Mouse (Mus musculus): ENCODE results near the gene Mogs. TPM values are rescaled to one million over a fixed set of nuclear protein-coding genes. Genes with fewer than 3 reads are reported as not detected.

Gene Mogs
- total and polyA plus RNA-seq, 3 experiments = 57.2 to 78.9 (median 77.3) TPM

DNA sequence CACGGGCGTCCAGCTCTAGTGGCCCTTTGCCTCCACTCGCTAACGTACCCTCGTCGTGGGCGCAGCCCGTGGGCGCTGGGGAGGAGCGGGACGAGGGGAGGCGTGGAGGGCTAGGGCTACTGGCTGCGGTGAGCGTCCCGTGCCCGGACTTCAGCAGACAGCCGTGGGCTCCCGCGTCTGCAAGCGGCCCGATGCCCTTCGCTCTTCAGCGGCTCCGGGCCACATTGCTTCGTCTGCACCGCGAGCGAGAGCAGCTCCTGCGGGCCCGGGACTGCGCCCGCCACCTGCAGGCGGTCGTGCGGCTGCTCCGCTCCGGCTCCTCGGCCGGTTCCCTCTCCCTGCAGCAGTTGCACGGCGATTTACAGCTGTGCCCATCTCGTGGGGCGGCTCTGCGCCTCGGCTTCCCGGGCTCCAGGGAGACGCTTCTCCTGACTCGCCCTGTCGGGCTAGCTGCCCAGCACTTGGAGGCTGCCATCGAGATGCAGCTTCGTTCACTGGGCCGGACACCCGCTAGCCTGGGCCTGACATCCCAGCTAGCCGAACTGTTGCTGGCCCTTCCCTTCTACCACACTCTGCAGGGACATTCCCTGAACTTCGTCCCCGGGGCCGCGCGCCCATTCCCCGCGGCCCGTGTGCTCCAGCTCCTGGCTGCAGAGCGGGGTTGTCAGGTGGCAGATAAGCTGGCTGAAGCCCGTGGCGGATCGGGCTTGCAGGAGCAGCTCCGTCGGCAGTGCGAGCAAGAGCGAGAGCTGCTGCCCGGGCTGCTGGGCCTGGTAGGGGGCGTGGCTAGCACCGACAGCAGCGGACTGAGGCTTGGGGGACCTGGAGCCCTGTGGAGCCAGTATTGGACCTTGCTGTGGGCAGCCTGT, 13.4 kb upstream of the Mogs start (continued):
- no peak for TF ChIP-seq TCF12 (IDR thresholded peaks at IDR 0.05; ENCODE audit: low read depth, low read length)
- TF ChIP-seq ZKSCAN1 (IDR thresholded peaks at IDR 0.05; ENCODE audit: borderline replicate concordance, low read depth, low read length) = no peak
- no peak for TF ChIP-seq BHLHE40 (IDR thresholded peaks at IDR 0.05; ENCODE audit: low read depth, low read length)
- peak in 1 of 2 experiments; percentile 51; a peak in 2 of 4 replicates for TF ChIP-seq CTCF (conservative IDR thresholded peaks at IDR 0.05 in 1 of 2, IDR thresholded peaks at IDR 0.05 in 1 of 2; ENCODE audit: low read depth in 2 of 2, low read length in 2 of 2)
- TF ChIP-seq POLR2AphosphoS2 (IDR thresholded peaks at IDR 0.05; ENCODE audit: low read depth, low read length) = no peak
- no peak for TF ChIP-seq TBP (conservative IDR thresholded peaks at IDR 0.05; ENCODE audit: low read depth, low read length)
- 0 out of 2 replicates have a peak, but pooled peaks have one; percentile 6 for TF ChIP-seq MYC (IDR thresholded peaks at IDR 0.05; ENCODE audit: low read depth, low read length)

DNA sequence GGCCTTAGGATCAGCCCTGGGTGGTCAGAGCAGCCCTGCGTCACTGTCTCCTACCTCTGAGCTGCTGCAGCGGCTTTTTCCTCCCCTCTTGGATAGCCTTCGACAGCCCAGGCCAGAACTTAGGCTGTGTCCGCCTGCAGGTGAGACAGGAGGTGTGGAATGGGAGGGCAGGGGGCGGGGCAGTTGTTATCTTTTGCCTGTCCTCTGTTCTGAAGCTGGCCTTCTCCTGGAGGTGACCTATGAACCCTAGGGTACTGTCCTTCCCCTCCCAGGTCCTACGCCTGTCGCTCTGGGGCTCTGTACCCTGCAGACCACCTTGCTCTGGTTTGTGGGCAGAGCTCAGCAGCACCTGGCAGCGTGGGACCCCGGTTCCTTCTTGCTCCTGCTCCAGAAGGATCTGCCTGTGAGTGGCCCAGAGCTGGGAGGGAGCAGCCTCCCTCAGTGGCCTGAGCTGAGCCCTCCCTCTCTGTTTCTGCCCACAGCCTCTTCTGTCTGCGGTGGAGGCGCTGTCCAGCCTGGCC, 12.1 kb upstream of the Mogs start:
- Histone ChIP-seq H3K4me3 (replicated peaks in 1 of 3; ENCODE audit: low read depth in 2 of 3, low read length in 2 of 3, poor library complexity in 1 of 3) (no peak overlapping the region), H3K4me2 (ENCODE audit: insufficient read depth, low read depth, poor library complexity, severe bottlenecking) (no peak overlapping the region)
- no peak for TF ChIP-seq SIN3A (IDR thresholded peaks at IDR 0.05; ENCODE audit: low read length)
- no peak for TF ChIP-seq POLR2AphosphoS2 (IDR thresholded peaks at IDR 0.05; ENCODE audit: low read depth, low read length)
- TF ChIP-seq TCF12 (IDR thresholded peaks at IDR 0.05; ENCODE audit: low read depth, low read length) = no peak
- no peak for TF ChIP-seq MYC (IDR thresholded peaks at IDR 0.05; ENCODE audit: low read depth, low read length)
- TF ChIP-seq RCOR1 (conservative IDR thresholded peaks at IDR 0.05; ENCODE audit: low read depth, low read length) = no peak
- no peak for TF ChIP-seq GABPA (IDR thresholded peaks at IDR 0.05; ENCODE audit: insufficient replicate concordance, low read depth, low read length)
- TF ChIP-seq ZC3H11A (IDR thresholded peaks at IDR 0.05; ENCODE audit: low read depth, low read length) = no peak
- no peak for TF ChIP-seq CTCF (conservative IDR thresholded peaks at IDR 0.05 in 1 of 2, IDR thresholded peaks at IDR 0.05 in 1 of 2; ENCODE audit: low read depth in 2 of 2, low read length in 2 of 2)
- TF ChIP-seq ZMIZ1 (IDR thresholded peaks at IDR 0.05; ENCODE audit: low read depth, low read length) = no peak
- no peak for TF ChIP-seq ETS1 (conservative IDR thresholded peaks at IDR 0.05; ENCODE audit: low read depth, low read length)
- TF ChIP-seq CHD2 (IDR thresholded peaks at IDR 0.05; ENCODE audit: low read length) = no peak
- TF ChIP-seq CHD1 (IDR thresholded peaks at IDR 0.05; ENCODE audit: low read depth, low read length) = no peak
- no peak for TF ChIP-seq USF1 (IDR thresholded peaks at IDR 0.05; ENCODE audit: low read depth, low read length)

More for the DNA sequence above, 12.1 kb upstream of the Mogs start:
- Histone ChIP-seq H3K27ac (ENCODE audit: insufficient read depth, low read depth) (no peak overlapping the region), H3K9me3 (replicated peaks; ENCODE audit: low read length) (no peaks in the 10 kb centered on the region), H3K9ac (ENCODE audit: insufficient read depth, low read depth) (no peak overlapping the region), H3K36me3 (replicated peaks in 1 of 2; ENCODE audit: control insufficient read depth in 1 of 2, insufficient read depth in 1 of 2, low read length in 1 of 2) (peaks cover 6 to 42% of the 10 kb centered on the region in 2 experiments), H3K27me3 (replicated peaks) (peaks cover 7% of the 10 kb centered on the region), H3K4me1 (ENCODE audit: control insufficient read depth in 1 of 2, insufficient read depth in 2 of 2) (peaks cover 13 to 33% of the 10 kb centered on the region in 2 experiments), H3K79me2 (replicated peaks; ENCODE audit: control insufficient read depth, extremely low read depth, insufficient read depth, poor library complexity, severe bottlenecking) (no peaks in the 10 kb centered on the region)
- no peak for DNase-seq (ENCODE audit: extremely low read depth)
- dilution Hi-C loops (cut with MboI; ENCODE audit: extremely low pct_ligation_motif_present, extremely low pct_unique_long_range_greater_than_20kb, low sequenced_read_pairs) (no loop called here), in situ Hi-C loops (cut with MboI; ENCODE audit: low pct_ligation_motif_present, low pct_unique_long_range_greater_than_20kb, low sequenced_read_pairs) (loop anchor here (5.0 kb wide), 2 partner anchors 106 to 191 kb away; no protein-coding TSS in a partner anchor)

Measured in CH12.LX (cell line).